Mouse (Mus musculus) ES-Bruce4 (cell line): ENCODE measurements at regions not wholly inside any gene's neighbourhood (a gene's known extent, or its start where the extent isn't known, plus 50 kb on each side); places are given as distances from the start of the nearest gene placed in this dataset.

Source experiments
- CTCF ChIP-seq: IDR thresholded peaks from one replicate; pipeline ENCODE4 v1.8.1; 2011; ENCODE audit warnings: low read depth, low read length
- EP300 ChIP-seq: IDR thresholded peaks from 2 replicates; pipeline ENCODE4 v1.6.1; 2011; ENCODE audit warnings: low read depth, low read length; ENCODE audit not compliant: insufficient read depth
- POLR2A ChIP-seq: IDR thresholded peaks from one replicate; pipeline ENCODE4 v1.8.1; 2011; ENCODE audit warnings: low read length; ENCODE audit not compliant: insufficient read depth

DNA sequence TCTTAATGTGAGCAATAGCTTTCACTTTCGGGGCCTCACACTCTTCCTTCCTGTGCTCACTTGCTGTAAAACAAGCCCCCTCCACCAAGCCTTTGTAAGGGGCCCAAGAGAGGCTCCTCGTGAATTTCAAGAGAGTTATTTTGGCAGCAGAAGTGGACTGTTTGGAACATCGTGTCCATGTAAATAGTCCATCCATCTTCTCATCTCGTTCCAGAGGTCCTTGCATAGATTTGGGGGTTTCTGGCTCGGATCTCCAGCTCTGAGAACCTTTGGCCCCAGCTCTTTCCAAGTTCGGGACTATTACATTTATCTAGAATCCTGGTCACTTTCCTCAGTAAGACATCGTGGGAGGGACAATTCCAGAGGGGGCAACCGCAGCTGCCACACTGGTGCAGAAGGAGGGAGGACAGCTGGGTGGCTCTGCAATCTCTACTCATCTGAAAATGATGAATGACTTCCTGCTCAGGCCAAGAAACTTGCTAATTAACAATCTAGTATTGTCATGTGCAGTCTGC lies 152.3 kb upstream of the Zfp637 start:
- TF ChIP-seq POLR2A (no peak), CTCF (no peak), EP300 (no peak)
